Mouse (Mus musculus) large intestine, adult 2 months (tissue): ENCODE results near the gene Uxs1. TPM values are rescaled to one million over a fixed set of nuclear protein-coding genes. Genes with fewer than 3 reads are reported as not detected.
A peak's percentile ranks its signal among the peaks of the same experiment; 100 is the strongest.

ENCODE experiments used
- DNase-seq: peaks from one replicate; pipeline ENCODE4 v3.0.0-alpha.2; 2012; ENCODE audit warnings: low read depth, low spot score
- WGBS: fragments of 180-500 bp; shearing (Covaris S2); methylation state at CpG from one replicate; pipeline ENCODE4 v1.1.7; 2018; 5-methylcytosine and 5-hydroxymethylcytosine counted together
- polyA plus RNA-seq: library from polyadenylated mRNA; depleted of rRNA; stranded (reverse); fragments of >200 nt; gene quantifications from 2 replicates; pipeline ENCODE4 v1.2.3, GENCODE M21; 2012

Gene Uxs1
- polyA plus RNA-seq, 1 experiment = 7.8 TPM

DNA sequence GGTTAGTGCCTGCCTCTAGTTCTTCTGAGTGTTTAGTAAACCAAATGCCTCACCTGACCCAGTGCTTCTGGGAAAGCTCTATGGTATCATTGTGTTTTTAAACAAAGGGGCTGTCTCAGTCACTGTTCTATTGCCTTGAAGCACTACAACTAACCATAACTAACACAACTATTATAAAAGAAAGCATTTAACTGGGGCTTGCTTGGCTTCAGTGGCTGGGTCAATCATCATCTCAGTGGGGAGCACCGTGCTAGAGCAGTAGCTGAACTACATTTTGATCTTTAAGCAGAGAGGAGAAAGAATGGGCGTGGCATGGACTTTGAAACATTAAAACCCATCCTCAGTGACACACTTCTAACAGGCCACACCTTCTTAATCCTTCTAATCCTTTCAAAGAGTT lies 18.2 kb downstream of the Uxs1 start:
- WGBS = 85% methylated on average over 2 of the region's 2 CpGs
- DNase-seq = no peak

GRCm38 (mm10) chr1:43803906-43804474 lies 23.6 kb downstream of the Uxs1 start:
- DNase-seq = no peak
- WGBS = 93% methylated on average over 1 of the region's 1 CpGs

- 84% methylated on average over 3 of the region's 3 CpGs for WGBS
These were observed 29.6 kb downstream of the Uxs1 start for GRCm38 (mm10) chr1:43798048-43798447.

GRCm38 (mm10) chr1:43789765-43790164 lies 37.8 kb downstream of the Uxs1 start:
- peak; percentile 22 for DNase-seq
- 29% methylated on average over 2 of the region's 2 CpGs for WGBS

More at GRCm38 (mm10) chr1:43798048-43798447, 29.6 kb downstream of the Uxs1 start:
- no peak for DNase-seq

DNA sequence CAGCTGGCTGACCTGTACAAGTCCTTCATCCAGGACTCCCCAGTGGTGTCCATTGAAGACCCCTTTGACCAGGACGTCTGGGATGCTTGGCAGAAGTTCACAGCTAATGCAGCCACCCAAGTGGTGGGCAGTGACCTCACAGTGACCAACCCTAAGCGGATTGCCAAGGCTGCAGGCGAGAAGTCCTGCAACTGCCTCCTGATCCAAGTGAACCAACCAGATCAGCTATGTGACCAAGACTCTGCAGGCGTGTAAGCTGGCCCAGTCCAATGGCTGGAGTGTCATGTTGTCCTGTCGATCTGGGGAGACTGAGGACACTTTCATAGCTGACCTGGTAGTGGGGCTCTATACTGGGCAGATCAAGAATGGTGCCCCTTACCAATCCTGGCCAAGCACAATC lies 40.9 kb downstream of the Uxs1 start:
- WGBS = 91% methylated on average over 5 of the region's 5 CpGs
- DNase-seq = no peak

DNA sequence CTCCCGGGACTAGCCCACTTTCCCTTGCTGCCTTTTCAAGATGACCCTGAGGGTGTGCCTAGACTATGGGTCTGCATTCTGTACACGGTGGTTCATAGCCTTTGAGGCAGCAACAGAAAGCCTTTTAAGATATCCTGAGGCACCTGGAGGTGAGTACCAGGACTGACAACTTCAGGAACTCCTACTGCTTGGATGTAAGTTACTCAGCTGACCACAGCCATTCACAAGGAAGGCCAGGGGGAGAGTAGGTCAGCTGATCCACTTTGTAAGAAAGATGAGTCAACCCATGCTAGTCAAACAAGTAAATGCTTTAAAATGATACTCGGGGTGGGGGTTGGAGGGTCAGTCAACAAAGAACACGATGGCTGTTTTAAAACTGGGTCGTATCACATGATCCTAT lies 42.3 kb downstream of the Uxs1 start:
- WGBS = 63% methylated on average over 5 of the region's 5 CpGs
- DNase-seq = no peak

- DNase-seq = no peak
- WGBS = 85% methylated on average over 3 of the region's 3 CpGs
These were observed 44.4 kb downstream of the Uxs1 start for GRCm38 (mm10) chr1:43783186-43783585.

GRCm38 (mm10) chr1:43782680-43783079 lies 44.9 kb downstream of the Uxs1 start:
- WGBS = 90% methylated on average over 3 of the region's 3 CpGs
- no peak for DNase-seq

GRCm38 (mm10) chr1:43781672-43782071 lies 45.9 kb downstream of the Uxs1 start:
- DNase-seq = no peak
- 74% methylated on average over 3 of the region's 3 CpGs for WGBS

DNA sequence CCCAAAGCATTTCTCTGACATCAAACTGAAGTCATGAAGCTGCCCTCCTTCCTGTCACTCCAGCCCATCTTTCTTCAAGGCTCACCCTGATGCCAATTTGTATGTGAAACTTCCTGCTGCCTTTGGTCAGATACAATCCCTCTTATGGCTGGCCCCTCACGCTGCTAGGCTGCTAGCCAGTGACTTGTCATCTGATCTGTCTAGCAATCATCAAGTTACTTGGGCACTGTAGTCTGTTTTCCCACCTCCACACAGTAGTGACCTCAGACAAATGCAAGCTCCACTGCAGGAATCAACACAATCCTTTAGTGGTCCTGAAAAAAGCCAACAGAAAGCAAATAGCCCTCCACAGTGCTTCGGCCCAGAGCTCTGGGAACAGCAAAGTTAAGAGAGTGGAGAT lies 46.4 kb downstream of the Uxs1 start:
- 77% methylated on average over 2 of the region's 2 CpGs for WGBS
- DNase-seq = no peak

DNA sequence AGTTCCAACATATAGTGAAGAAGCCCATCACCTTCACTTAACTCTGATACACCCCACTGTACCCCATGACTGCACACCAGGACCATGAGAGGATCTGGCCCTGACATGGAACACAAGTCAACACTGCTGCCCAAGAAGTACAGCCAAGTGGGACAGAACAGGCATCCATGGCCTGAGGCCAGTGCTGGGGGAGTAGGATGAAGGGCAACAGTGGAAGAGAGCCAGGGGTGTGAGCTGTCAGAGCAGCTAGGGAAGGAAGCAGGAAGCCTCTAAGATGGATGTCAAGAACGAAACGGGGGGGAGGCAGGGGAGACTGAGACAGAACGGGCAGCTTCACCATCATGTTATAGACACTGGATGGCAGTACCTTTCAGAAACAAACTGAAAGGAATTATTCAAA lies 51.5 kb downstream of the Uxs1 start:
- WGBS = 84% methylated on average over 3 of the region's 3 CpGs
- no peak for DNase-seq

DNA sequence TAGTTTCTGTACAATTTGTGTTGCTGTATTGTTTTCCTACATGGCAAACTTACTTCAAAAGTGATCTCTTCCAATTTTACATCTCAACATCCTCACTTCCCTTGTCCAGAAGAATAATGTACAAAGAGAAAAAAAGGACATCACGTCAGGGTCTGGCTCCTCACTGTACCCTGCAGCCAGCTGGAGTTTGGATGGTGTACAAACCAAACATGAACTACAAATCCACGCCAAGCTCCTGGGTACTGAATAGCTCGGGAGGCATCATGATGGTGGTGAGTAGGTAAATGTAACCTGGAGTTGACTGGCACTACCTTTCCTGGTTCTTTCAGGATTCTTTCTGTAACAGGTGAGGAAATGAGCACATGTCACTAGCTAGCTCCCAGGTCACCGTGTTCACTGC lies 53.5 kb downstream of the Uxs1 start:
- no peak for DNase-seq
- WGBS = 84% methylated on average over 4 of the region's 4 CpGs

DNA sequence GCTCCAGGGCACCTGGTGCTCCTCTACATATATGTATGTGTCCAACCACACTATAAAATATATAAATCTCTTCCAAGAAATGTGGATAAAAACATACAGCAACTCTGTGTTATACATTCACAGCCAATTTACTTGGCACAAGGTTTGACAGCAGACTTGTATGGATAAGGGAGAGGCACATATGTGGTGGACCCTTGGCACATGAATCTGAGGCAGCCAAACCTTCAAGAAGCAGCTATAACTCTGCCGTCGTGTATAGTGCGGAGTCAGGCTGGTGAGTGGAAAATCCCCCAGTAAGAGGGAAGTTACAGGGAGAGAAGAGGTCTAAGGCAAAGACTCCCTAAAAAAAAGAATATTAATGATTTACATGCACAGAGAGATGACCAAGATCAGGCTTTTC lies 54.9 kb downstream of the Uxs1 start:
- WGBS = 94% methylated on average over 3 of the region's 3 CpGs
- no peak for DNase-seq

GRCm38 (mm10) chr1:43770032-43770431 lies 57.6 kb downstream of the Uxs1 start:
- DNase-seq = no peak
- 90% methylated on average over 3 of the region's 3 CpGs for WGBS

DNA sequence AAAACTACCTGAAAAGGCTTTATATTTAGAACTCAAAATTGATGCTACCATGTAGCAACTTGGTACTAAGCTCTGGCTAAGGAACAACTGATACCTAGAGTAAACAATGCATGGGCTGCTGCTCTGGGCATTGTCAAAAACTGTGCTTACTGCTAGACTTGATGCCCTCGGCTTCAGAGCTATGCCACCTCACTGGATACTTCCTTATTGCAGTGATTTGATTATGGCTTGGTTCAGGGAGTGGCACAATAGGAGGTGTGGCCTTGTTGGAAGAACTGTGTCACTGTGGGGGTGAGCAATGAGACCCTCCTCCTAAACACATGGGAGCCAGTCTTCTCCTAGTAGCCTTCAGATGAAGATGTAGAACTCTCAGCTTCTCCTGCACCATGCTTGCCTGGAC lies 58.3 kb downstream of the Uxs1 start:
- 23% methylated on average over 1 of the region's 1 CpGs for WGBS
- peak; percentile 31 for DNase-seq

- DNase-seq = no peak
These were observed 59.1 kb downstream of the Uxs1 start for GRCm38 (mm10) chr1:43768385-43768990.

DNA sequence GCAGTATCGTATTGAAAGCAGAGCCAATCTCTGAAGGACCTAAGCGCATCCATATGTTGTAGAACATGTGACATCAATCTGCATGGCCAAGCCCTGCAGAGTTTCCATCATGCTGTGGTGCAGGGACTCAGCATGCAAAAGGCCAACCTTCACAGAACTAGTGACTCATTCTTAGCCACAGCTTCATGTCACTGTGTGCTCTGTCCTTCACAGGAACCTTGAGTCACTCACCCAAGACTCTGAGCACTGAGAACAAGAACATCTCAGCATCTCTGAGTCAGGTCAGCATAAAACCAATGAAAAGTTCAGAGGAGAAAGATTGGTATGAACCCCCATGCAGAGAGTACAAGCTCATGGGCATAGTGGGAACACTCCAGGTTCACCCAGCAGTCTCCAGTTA lies 61.3 kb downstream of the Uxs1 start:
- 98% methylated on average over 2 of the region's 2 CpGs for WGBS
- no peak for DNase-seq

More at GRCm38 (mm10) chr1:43768385-43768990, 59.1 kb downstream of the Uxs1 start:
- 56% methylated on average over 4 of the region's 4 CpGs for WGBS

- no peak for DNase-seq
- 85% methylated on average over 2 of the region's 2 CpGs for WGBS
These were observed 63.1 kb downstream of the Uxs1 start for GRCm38 (mm10) chr1:43764481-43764880.

- no peak for DNase-seq
These were observed 67.5 kb downstream of the Uxs1 start for GRCm38 (mm10) chr1:43760085-43760484.

DNA sequence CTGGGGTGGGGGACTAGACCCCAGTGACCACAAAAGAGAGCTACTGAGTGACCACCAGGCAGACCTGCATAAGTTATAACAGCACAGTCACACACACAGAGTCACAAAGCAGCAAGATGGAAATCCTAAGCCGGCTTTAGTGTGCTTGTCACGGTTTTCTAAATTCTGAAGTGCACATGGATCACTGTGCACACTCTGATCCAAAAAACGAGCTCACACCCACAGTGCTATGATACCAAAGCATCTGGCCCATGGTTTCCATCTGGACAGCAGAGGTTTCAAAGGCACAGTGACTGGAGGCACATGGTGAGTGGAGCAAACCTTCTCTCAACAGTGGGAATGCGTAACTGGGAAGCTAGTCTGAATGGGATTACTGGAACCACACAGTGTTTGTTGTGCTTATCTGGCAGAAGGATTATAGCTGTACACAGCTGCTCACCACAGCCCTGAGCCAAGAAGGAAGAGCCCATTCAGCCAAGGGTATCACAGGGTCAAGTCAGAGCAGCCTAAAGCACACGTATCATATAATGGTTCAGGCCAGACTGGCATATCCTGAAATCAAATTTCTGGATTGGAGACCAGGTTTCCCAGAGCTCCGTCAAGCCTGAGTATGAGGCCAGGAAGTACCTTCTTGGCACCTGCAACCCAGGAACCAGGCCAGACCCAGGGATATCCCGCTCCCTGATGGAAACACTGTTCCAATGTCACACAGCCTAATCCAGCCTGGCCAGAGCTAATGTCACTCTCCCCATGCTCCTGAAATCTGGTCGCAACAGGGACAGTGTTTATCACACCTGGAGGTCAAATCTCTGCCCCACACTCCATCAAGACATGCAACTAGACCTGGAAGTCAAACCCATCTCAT lies 72.9 kb downstream of the Uxs1 start:
- DNase-seq = no peak
- WGBS = 57% methylated on average over 8 of the region's 8 CpGs

DNA sequence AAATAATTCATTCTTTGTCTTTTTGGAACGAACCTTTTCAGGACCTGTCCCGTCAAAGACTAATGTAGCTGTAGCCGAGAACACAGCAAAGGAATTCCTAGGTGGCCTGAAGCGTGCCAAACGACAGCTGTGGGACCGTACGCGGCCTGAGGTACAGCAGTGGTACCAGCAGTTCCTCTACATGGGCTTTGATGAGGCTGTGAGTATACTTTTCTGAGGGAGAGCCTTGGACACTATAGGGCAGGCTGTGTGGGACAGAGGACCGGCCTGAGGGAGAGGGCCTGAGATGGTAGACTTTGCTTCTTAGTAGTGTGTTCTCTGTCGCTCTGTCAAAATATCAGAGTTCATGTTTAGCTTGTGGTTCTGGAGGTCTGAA lies 89.1 kb downstream of the Uxs1 start:
- DNase-seq = no peak
- 91% methylated on average over 10 of the region's 10 CpGs for WGBS
